In the genomic region with DNA sequence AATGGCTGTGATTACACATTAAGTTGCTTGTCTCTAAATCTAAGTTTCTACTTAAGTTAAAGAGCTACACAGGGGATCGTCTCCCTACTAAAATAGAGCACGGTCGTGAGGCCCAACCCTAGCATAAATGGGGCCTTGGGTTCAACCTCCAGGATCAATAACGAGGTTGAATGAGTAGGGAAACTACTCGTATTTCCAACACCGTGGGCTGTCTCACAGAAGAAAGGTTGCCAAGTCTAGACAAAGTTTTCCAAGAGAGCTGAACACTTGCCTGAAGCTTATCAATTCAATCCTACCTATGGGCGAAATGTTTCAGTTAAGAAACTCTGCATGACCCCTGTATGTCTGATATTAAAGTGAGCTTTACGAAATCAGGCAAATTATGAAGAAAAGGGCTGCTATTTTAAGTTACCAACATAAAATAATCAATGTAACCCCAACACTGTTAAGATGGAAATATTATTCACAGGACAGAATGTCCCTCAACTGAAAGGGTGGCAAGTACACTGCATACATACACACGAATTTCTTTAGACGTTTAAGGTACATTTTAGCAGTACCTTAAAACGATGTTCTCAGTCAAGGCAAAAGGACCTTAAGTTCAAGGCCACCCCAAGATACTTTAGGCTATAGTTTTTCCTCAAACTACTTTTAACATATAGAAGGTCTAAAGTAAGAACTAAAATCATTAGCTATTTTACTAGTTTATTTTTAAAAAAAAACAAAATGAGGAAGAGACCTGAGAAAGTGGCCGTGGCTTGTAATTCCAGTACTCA, we compare ENCODE assay signal across 9 mouse cellular contexts. TPM values are rescaled to one million over a fixed set of nuclear protein-coding genes. Genes with fewer than 3 reads are reported as not detected.
DNase-seq lines count a peak whose midpoint lies in the region; ATAC-seq and TF ChIP-seq lines count a peak whose summit lies in the region.
"Had no signal": no experiment of that assay in that cellular context is flagged by ENCODE, and none has a peak within 500 bp of the region (broad histone marks: within the 10 kb centered on the region; RNA-seq: fewer than 3 reads in every experiment).

No protein-coding gene starts in this region.

- no peak for TF ChIP-seq POLR2A in CH12.LX (IDR thresholded peaks at IDR 0.05; ENCODE audit: low read depth, low read length)

- H3K27me3 ChIP-seq in CH12.LX (replicated peaks), result no peaks in the 10 kb centered on the region
- H3K27me3 ChIP-seq in forebrain, postnatal 0 days (ENCODE audit: insufficient read depth, low read length), result no peaks in the 10 kb centered on the region
- no peaks in the 10 kb centered on the region for H3K27me3 ChIP-seq in liver, embryonic 14.5 days (ENCODE audit: control insufficient read depth, insufficient read depth, low read length)

- intact Hi-C loops in gastrocnemius, adult 2 months (cut with DNase I), result loop anchor here (2.0 kb wide), 2 partner anchors 47 to 53 kb away; no protein-coding TSS in a partner anchor
- intact Hi-C loops in gastrocnemius, postnatal 36 days (cut with DNase I), result loop anchor here (5.0 kb wide), 1 partner anchor 56 kb away; the partner anchor contains the start of gene Zbtb11

- no peak for TF ChIP-seq CTCF in gastrocnemius, adult 2 months (IDR thresholded peaks at IDR 0.05)
- TF ChIP-seq CTCF in CH12.LX (conservative IDR thresholded peaks at IDR 0.05 in 1 of 2, IDR thresholded peaks at IDR 0.05 in 1 of 2; ENCODE audit: low read depth in 2 of 2, low read length in 2 of 2), result no peak
- TF ChIP-seq CTCF in forebrain, postnatal 0 days (IDR thresholded peaks at IDR 0.05; ENCODE audit: low read depth), result no peak
- no peak for TF ChIP-seq CTCF in liver, embryonic 14.5 days (IDR thresholded peaks at IDR 0.05; ENCODE audit: low read depth)

- in situ Hi-C loops in CH12.LX (cut with MboI; ENCODE audit: low pct_ligation_motif_present, low pct_unique_long_range_greater_than_20kb, low sequenced_read_pairs), result loop anchor here (5.0 kb wide), 1 partner anchor 36 kb away; no protein-coding TSS in a partner anchor

- dilution Hi-C loops in CH12.LX (cut with MboI; ENCODE audit: extremely low pct_ligation_motif_present, extremely low pct_unique_long_range_greater_than_20kb, low sequenced_read_pairs), result no loop called here

- H3K36me3 ChIP-seq in CH12.LX (replicated peaks in 1 of 2; ENCODE audit: control insufficient read depth in 1 of 2, insufficient read depth in 1 of 2, low read length in 1 of 2), result peaks cover 22 to 55% of the 10 kb centered on the region in 2 experiments
- H3K36me3 ChIP-seq in forebrain, postnatal 0 days (ENCODE audit: insufficient read depth), result peaks cover 12% of the 10 kb centered on the region; the same call in 1 of the 2 replicates
- H3K36me3 ChIP-seq in liver, embryonic 14.5 days (replicated peaks; ENCODE audit: control insufficient read depth, insufficient read depth, low read depth), result peaks cover 22% of the 10 kb centered on the region

- H3K79me2 ChIP-seq in CH12.LX (replicated peaks; ENCODE audit: control insufficient read depth, extremely low read depth, insufficient read depth, poor library complexity, severe bottlenecking), result peaks cover 68% of the 10 kb centered on the region

- peak overlapping the region; percentile 100 for H3K4me2 ChIP-seq in CH12.LX (ENCODE audit: insufficient read depth, low read depth, poor library complexity, severe bottlenecking)
- peak overlapping the region; percentile 62 for H3K4me2 ChIP-seq in forebrain, postnatal 0 days (ENCODE audit: low read depth)
- H3K4me2 ChIP-seq in liver, embryonic 14.5 days (ENCODE audit: low read depth), result peak overlapping the region; percentile 76

- H3K9me3 ChIP-seq in CH12.LX (replicated peaks; ENCODE audit: low read length), result no peaks in the 10 kb centered on the region
- no peaks in the 10 kb centered on the region for H3K9me3 ChIP-seq in forebrain, postnatal 0 days (ENCODE audit: low read length)
- H3K9me3 ChIP-seq in liver, embryonic 14.5 days (ENCODE audit: control insufficient read depth, low read length), result no peaks in the 10 kb centered on the region

- TF ChIP-seq EP300 in CH12.LX (IDR thresholded peaks at IDR 0.05; ENCODE audit: low read length), result no peak
- no peak for TF ChIP-seq EP300 in liver, embryonic 14.5 days (IDR thresholded peaks at IDR 0.05; ENCODE audit: low read depth)

- H3K9ac ChIP-seq in CH12.LX (ENCODE audit: insufficient read depth, low read depth), result peak overlapping the region; percentile 95
- H3K9ac ChIP-seq in forebrain, postnatal 0 days, result peak overlapping the region; percentile 75
- H3K9ac ChIP-seq in liver, embryonic 14.5 days (replicated peaks), result peak overlapping the region; percentile 94

- TF ChIP-seq RAD21 in CH12.LX (IDR thresholded peaks at IDR 0.05; ENCODE audit: low read depth, low read length), result no peak

- DNase-seq in gastrocnemius, adult 2 months, result no peak
- DNase-seq in gastrocnemius, postnatal 36 days, result no peak
- DNase-seq in CH12.LX (ENCODE audit: extremely low read depth), result no peak
- no peak for DNase-seq in forebrain, postnatal 0 days
- DNase-seq in liver, embryonic 14.5 days (ENCODE audit: low read depth in 3 of 3, low spot score in 3 of 3), result no peak
- no peak for DNase-seq in urinary bladder, postnatal 10 days (ENCODE audit: low spot score)
- no peak for DNase-seq in right cerebral cortex, postnatal 4 days
- no peak for DNase-seq in embryo, embryonic 9.5 days (ENCODE audit: extremely low spot score)
- DNase-seq: right cerebral cortex, postnatal 14 days had no signal

- peak overlapping the region; percentile 99 for H3K27ac ChIP-seq in gastrocnemius, adult 2 months
- H3K27ac ChIP-seq in CH12.LX (ENCODE audit: insufficient read depth, low read depth), result no peak overlapping the region
- no peak overlapping the region for H3K27ac ChIP-seq in forebrain, postnatal 0 days (ENCODE audit: low read depth, low read length)
- H3K27ac ChIP-seq in liver, embryonic 14.5 days, result peak overlapping the region; percentile 84

- H3K4me3 ChIP-seq in gastrocnemius, adult 2 months, result peak overlapping the region; percentile 93
- peak overlapping the region; percentile 80 to 91 (median 84) for H3K4me3 ChIP-seq in CH12.LX (replicated peaks in 1 of 3; ENCODE audit: low read depth in 2 of 3, low read length in 2 of 3, poor library complexity in 1 of 3)
- peak overlapping the region; percentile 83 for H3K4me3 ChIP-seq in forebrain, postnatal 0 days (ENCODE audit: low read depth, low read length)
- H3K4me3 ChIP-seq in liver, embryonic 14.5 days (ENCODE audit: insufficient read depth in 1 of 2, low read depth in 2 of 2, low read length in 2 of 2), result peak overlapping the region; percentile 94 to 99

- ATAC-seq in forebrain, postnatal 0 days, result no peak
- ATAC-seq in liver, embryonic 14.5 days (ENCODE audit: insufficient read depth), result no peak

- WGBS in forebrain, postnatal 0 days, result 34% methylated on average over 12 of the region's 12 CpGs
- 27% methylated on average over 12 of the region's 12 CpGs for WGBS in liver, embryonic 14.5 days (ENCODE audit: insufficient replicate concordance)

- peaks cover 20 to 70% of the 10 kb centered on the region in 2 experiments for H3K4me1 ChIP-seq in CH12.LX (ENCODE audit: control insufficient read depth in 1 of 2, insufficient read depth in 2 of 2)
- H3K4me1 ChIP-seq in forebrain, postnatal 0 days (ENCODE audit: insufficient read depth), result peaks cover 16% of the 10 kb centered on the region
- peaks cover 12 to 14% of the 10 kb centered on the region in 2 experiments for H3K4me1 ChIP-seq in liver, embryonic 14.5 days (replicated peaks; ENCODE audit: control insufficient read depth in 2 of 2, insufficient read depth in 2 of 2, low read length in 1 of 2)

TF ChIP-seq in CH12.LX, 34 proteins besides CTCF, POLR2A, EP300 and RAD21 (continues in another document):
- TF ChIP-seq IRF4 (IDR thresholded peaks at IDR 0.05; ENCODE audit: low read depth, low read length), result no peak

RNA-seq across cellular contexts. Expression of gene Pcnp, which starts 1.5 kb away (rescaled TPM):
- total RNA-seq in gastrocnemius, adult 2 months (2021), result 10 to 100 TPM; 55.9 to 62.6 TPM
- 10 to 100 TPM; 44.4 to 51.0 TPM for total RNA-seq in gastrocnemius, postnatal 36 days (2021)
- total RNA-seq in CH12.LX (2012; rRNA removed) (67.4 and 79.5 TPM in 2 replicates), CH12.LX (2014; rRNA removed) (177 and 208 TPM in 2 replicates)
- polyA plus RNA-seq in CH12.LX (2012; ENCODE audit: insufficient read length, low read depth), result 137 and 154 TPM in 2 replicates
- total RNA-seq in forebrain, postnatal 0 days (2014; rRNA removed), result 92.8 and 106 TPM in 2 replicates
- polyA plus RNA-seq in forebrain, postnatal 0 days (2015; fragmentation: Nextera tagmentation; extraction: Ambion mirVana), result 231 and 236 TPM in 2 replicates
- 22.2 and 33.6 TPM in 2 replicates for polyA plus RNA-seq in liver, embryonic 14.5 days (2012; rRNA removed)
- 102 and 107 TPM in 2 replicates for polyA plus RNA-seq in liver, embryonic 14.5 days (2014; fragmentation: Nextera tagmentation; extraction: Ambion mirVana)

RNA-seq across cellular contexts. Expression of gene Trmt10c, which starts 9.6 kb away (rescaled TPM):
- total RNA-seq in gastrocnemius, adult 2 months (2021), result 10 to 100 TPM in 1 of 2 experiments, 1 to 10 TPM in 1; 8.4 to 10.2 TPM
- 1 to 10 TPM; 7.3 to 9.9 TPM for total RNA-seq in gastrocnemius, postnatal 36 days (2021)
- total RNA-seq in CH12.LX (2012; rRNA removed) (23.4 and 32.5 TPM in 2 replicates), CH12.LX (2014; rRNA removed) (63.0 and 63.5 TPM in 2 replicates)
- polyA plus RNA-seq in CH12.LX (2012; ENCODE audit: insufficient read length, low read depth), result 26.6 and 30.1 TPM in 2 replicates
- 16.1 and 20.5 TPM in 2 replicates for total RNA-seq in forebrain, postnatal 0 days (2014; rRNA removed)
- 16.8 and 19.3 TPM in 2 replicates for polyA plus RNA-seq in forebrain, postnatal 0 days (2015; fragmentation: Nextera tagmentation; extraction: Ambion mirVana)
- polyA plus RNA-seq in liver, embryonic 14.5 days (2012; rRNA removed), result 3.2 and 6.1 TPM in 2 replicates
- polyA plus RNA-seq in liver, embryonic 14.5 days (2014; fragmentation: Nextera tagmentation; extraction: Ambion mirVana), result 16.1 and 17.7 TPM in 2 replicates

RNA-seq across cellular contexts. Expression of gene Senp7, which starts 20.1 kb away (rescaled TPM):
- total RNA-seq in gastrocnemius, adult 2 months (2021), result 10 to 100 TPM; 10.9 to 14.6 TPM
- total RNA-seq in gastrocnemius, postnatal 36 days (2021), result 10 to 100 TPM; 10.4 to 11.3 TPM
- total RNA-seq in CH12.LX (2012; rRNA removed) (9.9 and 12.3 TPM in 2 replicates), CH12.LX (2014; rRNA removed) (15.5 and 16.5 TPM in 2 replicates)
- 23.7 and 26.4 TPM in 2 replicates for polyA plus RNA-seq in CH12.LX (2012; ENCODE audit: insufficient read length, low read depth)
- 28.9 and 35.0 TPM in 2 replicates for total RNA-seq in forebrain, postnatal 0 days (2014; rRNA removed)
- 26.2 and 32.8 TPM in 2 replicates for polyA plus RNA-seq in forebrain, postnatal 0 days (2015; fragmentation: Nextera tagmentation; extraction: Ambion mirVana)
- 6.9 and 8.7 TPM in 2 replicates for polyA plus RNA-seq in liver, embryonic 14.5 days (2012; rRNA removed)
- polyA plus RNA-seq in liver, embryonic 14.5 days (2014; fragmentation: Nextera tagmentation; extraction: Ambion mirVana), result 15.5 and 16.9 TPM in 2 replicates

RNA-seq across cellular contexts. Expression of gene Zbtb11, which starts 54.4 kb away (rescaled TPM):
- total RNA-seq in gastrocnemius, adult 2 months (2021), result 10 to 100 TPM; 12.4 to 13.0 TPM
- total RNA-seq in gastrocnemius, postnatal 36 days (2021), result 1 to 10 TPM; 9.1 to 9.6 TPM
- total RNA-seq in CH12.LX (2012; rRNA removed) (21.4 and 25.6 TPM in 2 replicates), CH12.LX (2014; rRNA removed) (33.0 and 35.5 TPM in 2 replicates)
- polyA plus RNA-seq in CH12.LX (2012; ENCODE audit: insufficient read length, low read depth), result 17.7 and 19.8 TPM in 2 replicates
- 22.3 and 23.7 TPM in 2 replicates for total RNA-seq in forebrain, postnatal 0 days (2014; rRNA removed)
- 9.9 and 15.6 TPM in 2 replicates for polyA plus RNA-seq in forebrain, postnatal 0 days (2015; fragmentation: Nextera tagmentation; extraction: Ambion mirVana)
- 3.1 and 5.1 TPM in 2 replicates for polyA plus RNA-seq in liver, embryonic 14.5 days (2012; rRNA removed)
- 8.4 and 9.5 TPM in 2 replicates for polyA plus RNA-seq in liver, embryonic 14.5 days (2014; fragmentation: Nextera tagmentation; extraction: Ambion mirVana)

Comparison
In these comparisons a context has a peak if more than half of its experiments do, and no peak if none do; other contexts are left out.
1. H3K27ac ChIP-seq: peak in gastrocnemius, adult 2 months (single experiment) and liver, embryonic 14.5 days (single experiment); none in CH12.LX (single experiment) and forebrain, postnatal 0 days (single experiment).
2. Peak in every context shown above with its lines, with median percentiles within 50 percentile points of each other: H3K4me3 ChIP-seq, H3K4me2 ChIP-seq and H3K9ac ChIP-seq.